Mouse (Mus musculus) cerebellum, adult 2 months (tissue): ENCODE data around the gene Cdc42ep1.

ENCODE experiments used
- CTCF ChIP-seq: fragments of 200-500 bp; IDR thresholded peaks from 2 replicates; pipeline ENCODE4 v1.5.1; 2011; ENCODE audit warnings: low read depth, mild to moderate bottlenecking, control low read depth, low read length, moderate library complexity, borderline replicate concordance; ENCODE audit not compliant: insufficient read depth
- POLR2A ChIP-seq: fragments of 200-500 bp; IDR thresholded peaks from 2 replicates; pipeline ENCODE4 v1.6.1; 2011; ENCODE audit warnings: low read length, control low read depth, borderline replicate concordance; ENCODE audit not compliant: insufficient read depth

GRCm38 (mm10) chr15:78831720-78832657 is 10.4 kb upstream of the Cdc42ep1 start:
- TF ChIP-seq POLR2A (no peak), CTCF (no peak)
